Mouse (Mus musculus) ES-Bruce4 (cell line): ENCODE measurements around the gene Optc.

Experiments used
- CTCF ChIP-seq: IDR thresholded peaks from one replicate; pipeline ENCODE4 v1.8.1; 2011; ENCODE audit warnings: low read depth, low read length
- POLR2A ChIP-seq: IDR thresholded peaks from one replicate; pipeline ENCODE4 v1.8.1; 2011; ENCODE audit warnings: low read length; ENCODE audit not compliant: insufficient read depth

DNA sequence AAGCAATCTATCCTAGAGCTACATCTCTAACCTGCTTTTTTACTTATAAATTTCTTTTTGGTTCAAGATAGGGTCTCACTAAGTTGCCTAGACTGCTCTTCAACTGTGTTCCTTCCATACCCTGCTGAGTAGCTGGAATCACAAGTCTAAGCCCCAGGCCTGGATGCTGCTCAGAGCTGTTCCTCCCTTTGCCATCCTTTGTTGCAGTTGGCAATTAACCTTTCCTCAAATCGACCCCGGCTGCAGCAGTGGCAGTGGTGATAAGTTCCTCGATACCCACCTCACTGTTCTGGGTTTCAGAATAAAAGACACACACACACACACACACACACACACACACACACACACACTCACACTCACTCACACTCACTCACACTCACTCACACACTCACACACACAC lies 17.4 kb upstream of the Optc start:
- TF ChIP-seq POLR2A: no peak
- no peak for TF ChIP-seq CTCF
